Mouse (Mus musculus) adipose tissue, adult 10 weeks (tissue): ENCODE measurements around the gene Prr22. TPM values are rescaled to one million over a fixed set of nuclear protein-coding genes. Genes with fewer than 3 reads are reported as not detected.

Experiments used
- polyA plus RNA-seq: library from polyadenylated mRNA; stranded (reverse); fragments of 350-450 nt; fragmentation: Illumina TruSeq; extraction: RNeasy Lipid Tissue Mini Kit (QIAGEN cat#74804); gene quantifications from one replicate; pipeline ENCODE4 v1.2.3, GENCODE M21; 2014; ENCODE audit warnings: low read depth, low replicate concordance

Prr22 gene
- 3.3 TPM for polyA plus RNA-seq

GRCm38 (mm10) chr17:56769950-56770349, at the start of gene Prr22:
TSS of gene Prr22 (plus strand) at chr17:56770250.

GRCm38 (mm10) chr17:56757416-56758123, 12.5 kb upstream of the Prr22 start, which contains the start of gene Nrtn:
TSS of gene Nrtn (minus strand) at chr17:56757530.

GRCm38 (mm10) chr17:56764474-56765354, 5.3 kb upstream of the Prr22 start, which contains the start of gene Dus3l:
TSS of gene Dus3l (plus strand) at chr17:56764757.

Other genes with a start within 250 kb of the Prr22 start
- gene Gm20219, start 215.9 kb upstream of the Prr22 start, polyA plus RNA-seq = 7.1 TPM
- 77.2 TPM for gene Safb2, start 185.7 kb upstream of the Prr22 start, polyA plus RNA-seq
- gene Safb, start 185.4 kb upstream of the Prr22 start, polyA plus RNA-seq = 77.6 TPM
- gene 2410015M20Rik, start 160.5 kb upstream of the Prr22 start, polyA plus RNA-seq = 309 TPM
- gene Rpl36, start 156.8 kb upstream of the Prr22 start, polyA plus RNA-seq = 1,330 TPM
- gene Lonp1, start 143.4 kb upstream of the Prr22 start, polyA plus RNA-seq = 60.5 TPM
- gene Catsperd, start 142.1 kb upstream of the Prr22 start, polyA plus RNA-seq = 3.6 TPM
- gene Ranbp3, start 97.0 kb upstream of the Prr22 start, polyA plus RNA-seq = 42.4 TPM
- 224 TPM for gene Ndufa11, start 52.5 kb upstream of the Prr22 start, polyA plus RNA-seq
- gene Vmac, start 52.2 kb upstream of the Prr22 start, polyA plus RNA-seq = 43.1 TPM
- gene Nrtn, start 12.7 kb upstream of the Prr22 start, polyA plus RNA-seq = 3.1 TPM
- gene Dus3l, start 5.5 kb upstream of the Prr22 start, polyA plus RNA-seq = 27.7 TPM
- 12.6 TPM for gene Rfx2, start 60.8 kb downstream of the Prr22 start, polyA plus RNA-seq
- gene Acsbg2, start 104.2 kb downstream of the Prr22 start, polyA plus RNA-seq = 4.8 TPM
- 1.8 TPM for gene 1700061G19Rik, start 105.2 kb downstream of the Prr22 start, polyA plus RNA-seq
- gene Mllt1, start 165.2 kb downstream of the Prr22 start, polyA plus RNA-seq = 23.0 TPM
- not detected for gene Acer1, start 211.9 kb downstream of the Prr22 start, polyA plus RNA-seq
- gene Clpp, start 220.1 kb downstream of the Prr22 start, polyA plus RNA-seq = 74.2 TPM
- 21.7 TPM for gene Alkbh7, start 227.1 kb downstream of the Prr22 start, polyA plus RNA-seq
- gene Pspn, start 229.8 kb downstream of the Prr22 start, polyA plus RNA-seq = not detected
- gene Gtf2f1, start 241.0 kb downstream of the Prr22 start, polyA plus RNA-seq = 54.6 TPM
- gene Gm17949, start 241.2 kb downstream of the Prr22 start, polyA plus RNA-seq = 0.53 TPM